Mouse (Mus musculus) embryonic facial prominence, embryonic 14.5 days (tissue): Measurements from ENCODE around the gene Slc12a1. TPM values are rescaled to one million over a fixed set of nuclear protein-coding genes. Genes with fewer than 3 reads are reported as not detected.

Experiments
- ATAC-seq: fragments of 200-750 bp; cut with Nextera tagmentation; 2 replicates; pipeline ENCODE4 v1.8.0; 2017; ENCODE audit warnings: low read depth, moderate number of reproducible peaks, moderate TSS enrichment
- DNase-seq: peaks from one replicate; pipeline ENCODE4 v3.0.0-alpha.2; 2015; ENCODE audit warnings: low spot score
- H3K27ac ChIP-seq: fragments of 300-500 bp; sonication (generic); replicated peaks from 2 replicates; pipeline ENCODE4 v1.5.1; 2014; ENCODE audit warnings: low read depth, mild to moderate bottlenecking, low read length, moderate library complexity
- H3K27me3 ChIP-seq: fragments of 300-500 bp; sonication (generic); replicated peaks from 2 replicates; pipeline ENCODE4 v1.6.1; 2014; ENCODE audit warnings: low read length; ENCODE audit not compliant: control insufficient read depth, insufficient read depth
- H3K36me3 ChIP-seq: fragments of 300-500 bp; sonication (generic); 2 replicates; pipeline ENCODE4 v1.6.1; 2014; ENCODE audit warnings: low read length, mixed read lengths; ENCODE audit not compliant: control insufficient read depth, insufficient read depth
- H3K4me1 ChIP-seq: fragments of 300-500 bp; sonication (generic); 2 replicates; pipeline ENCODE4 v1.6.1; 2014; ENCODE audit warnings: antibody characterized with exemption, low read length; ENCODE audit not compliant: control insufficient read depth, insufficient read depth
- H3K4me2 ChIP-seq: fragments of 300-500 bp; sonication (generic); 2 replicates; pipeline ENCODE4 v1.6.1; 2014; ENCODE audit warnings: low read depth, mild to moderate bottlenecking, low read length, moderate library complexity, mixed read lengths
- H3K4me3 ChIP-seq: fragments of 300-500 bp; sonication (generic); 2 replicates; pipeline ENCODE4 v1.5.1; 2014; ENCODE audit warnings: low read depth, mild to moderate bottlenecking, low read length
- H3K9ac ChIP-seq: fragments of 300-500 bp; sonication (generic); 2 replicates; pipeline ENCODE4 v1.6.1; 2014; ENCODE audit warnings: low read depth, mild to moderate bottlenecking, low read length, moderate library complexity, mixed read lengths
- H3K9me3 ChIP-seq: fragments of 300-500 bp; sonication (generic); 2 replicates; pipeline ENCODE4 v1.6.1; 2016; ENCODE audit warnings: low read length; ENCODE audit not compliant: control insufficient read depth
- WGBS: fragments of 180-500 bp; shearing (Covaris S2); extraction: QIAGEN DNeasy Blood & Tissue Kit; methylation state at CpG from one replicate; pipeline ENCODE4 v1.1.7; 2014; 5-methylcytosine and 5-hydroxymethylcytosine counted together
- polyA plus RNA-seq: library from polyadenylated mRNA; unstranded; fragments of >200 nt; fragmentation: Nextera tagmentation; extraction: Ambion mirVana; gene quantifications from 2 replicates; pipeline ENCODE4 v1.2.1, GENCODE M21; 2014

Slc12a1 gene
- polyA plus RNA-seq, 1 experiment from 2014 or later, result not detected

GRCm38 (mm10) chr2:125245545-125246285 is 93.4 kb downstream of the Slc12a1 start:
- no peaks in the 10 kb centered on the region for H3K9me3 ChIP-seq
- WGBS, result 85% methylated on average over 3 of the region's 3 CpGs
- H3K4me3 ChIP-seq, result no peak overlapping the region
- no peak overlapping the region for H3K4me2 ChIP-seq
- no peak for ATAC-seq
- H3K27ac ChIP-seq, result no peak overlapping the region
- DNase-seq, result no peak
- no peak overlapping the region for H3K9ac ChIP-seq
- peaks cover 16% of the 10 kb centered on the region for H3K36me3 ChIP-seq
- peaks cover 18% of the 10 kb centered on the region for H3K4me1 ChIP-seq
- no peaks in the 10 kb centered on the region for H3K27me3 ChIP-seq

- no peak for DNase-seq
- 17% methylated on average over 9 of the region's 9 CpGs for WGBS
Measured at GRCm38 (mm10) chr2:125246669-125247068, 94.4 kb downstream of the Slc12a1 start.

GRCm38 (mm10) chr2:125247108-125247961 is 95.0 kb downstream of the Slc12a1 start, which contains the start of gene Dut:
Gene Dut, plus strand, starts transcription at chr2:125247190.
- under 1% methylated on average over 21 of the region's 96 CpGs for WGBS
- Histone ChIP-seq H3K4me2 (peak within 1 kb of the TSS; percentile 77), H3K27me3 (no peaks in the 10 kb centered on the region), H3K4me3 (peak within 1 kb of the TSS; percentile 79), H3K9ac (peak within 1 kb of the TSS; percentile 87), H3K4me1 (peaks cover 18% of the 10 kb centered on the region), H3K36me3 (peaks cover 32% of the 10 kb centered on the region), H3K27ac (peak within 1 kb of the TSS; percentile 94), H3K9me3 (no peaks in the 10 kb centered on the region)
- DNase-seq (peak; percentile 98), ATAC-seq (peak; percentile 100)

More at GRCm38 (mm10) chr2:125246669-125247068, 94.4 kb downstream of the Slc12a1 start:
- Histone ChIP-seq H3K4me3 (peak overlapping the region; percentile 79), H3K9ac (peak overlapping the region; percentile 87), H3K4me2 (peak overlapping the region; percentile 77), H3K9me3 (no peaks in the 10 kb centered on the region), H3K27ac (peak overlapping the region; percentile 94), H3K36me3 (peaks cover 25% of the 10 kb centered on the region), H3K27me3 (no peaks in the 10 kb centered on the region), H3K4me1 (peaks cover 18% of the 10 kb centered on the region)
- no peak for ATAC-seq

- peaks cover 18% of the 10 kb centered on the region for H3K4me1 ChIP-seq
- WGBS, result 0% methylated on average over 9 of the region's 9 CpGs
- H3K27me3 ChIP-seq, result no peaks in the 10 kb centered on the region
- peak; percentile 43 for DNase-seq
- no peaks in the 10 kb centered on the region for H3K9me3 ChIP-seq
- ATAC-seq, result no peak; the same call in 1 of the 2 replicates
- H3K9ac ChIP-seq, result peak overlapping the region; percentile 87
- H3K4me2 ChIP-seq, result peak overlapping the region; percentile 77
- H3K36me3 ChIP-seq, result peaks cover 36% of the 10 kb centered on the region
- peak overlapping the region; percentile 94 for H3K27ac ChIP-seq
- peak overlapping the region; percentile 79 for H3K4me3 ChIP-seq
Measured at GRCm38 (mm10) chr2:125247962-125248235, 95.6 kb downstream of the Slc12a1 start.

- H3K27me3 ChIP-seq, result no peaks in the 10 kb centered on the region
- peaks cover 18% of the 10 kb centered on the region for H3K4me1 ChIP-seq
- peaks cover 39% of the 10 kb centered on the region for H3K36me3 ChIP-seq
- no peaks in the 10 kb centered on the region for H3K9me3 ChIP-seq
- ATAC-seq, result no peak
- peak overlapping the region; percentile 79 for H3K4me3 ChIP-seq
- peak overlapping the region; percentile 77 for H3K4me2 ChIP-seq
- H3K27ac ChIP-seq, result peak overlapping the region; percentile 94
- peak overlapping the region; percentile 87 for H3K9ac ChIP-seq
- WGBS, result 3% methylated on average over 8 of the region's 8 CpGs
- no peak for DNase-seq
Measured at GRCm38 (mm10) chr2:125248256-125248655, 96.0 kb downstream of the Slc12a1 start.

- Histone ChIP-seq H3K9me3 (peaks cover 4% of the 10 kb centered on the region; the same call in 1 of the 2 replicates), H3K36me3 (peaks cover 50% of the 10 kb centered on the region), H3K27ac (no peak overlapping the region), H3K4me3 (no peak overlapping the region), H3K9ac (no peak overlapping the region), H3K4me1 (peaks cover 18% of the 10 kb centered on the region), H3K4me2 (peak overlapping the region; percentile 77), H3K27me3 (no peaks in the 10 kb centered on the region)
- ATAC-seq, result no peak
- DNase-seq, result no peak
- 75% methylated on average over 4 of the region's 4 CpGs for WGBS
Measured at GRCm38 (mm10) chr2:125249339-125249738, 97.0 kb downstream of the Slc12a1 start.

- H3K4me2 ChIP-seq, result no peak overlapping the region
- no peak overlapping the region for H3K4me3 ChIP-seq
- DNase-seq, result no peak
- peaks cover 18% of the 10 kb centered on the region for H3K4me1 ChIP-seq
- H3K27ac ChIP-seq, result no peak overlapping the region
- no peak overlapping the region for H3K9ac ChIP-seq
- ATAC-seq, result no peak
- H3K27me3 ChIP-seq, result no peaks in the 10 kb centered on the region
- 89% methylated on average over 4 of the region's 4 CpGs for WGBS
- peaks cover 55% of the 10 kb centered on the region for H3K36me3 ChIP-seq
- H3K9me3 ChIP-seq, result peaks cover 9% of the 10 kb centered on the region; the same call in 1 of the 2 replicates
Measured at GRCm38 (mm10) chr2:125249874-125250273, 97.6 kb downstream of the Slc12a1 start.

- DNase-seq (no peak), ATAC-seq (no peak)
- H3K27me3 ChIP-seq, result no peaks in the 10 kb centered on the region
- H3K36me3 ChIP-seq, result peaks cover 69% of the 10 kb centered on the region
- H3K9ac ChIP-seq, result no peak overlapping the region
- no peak overlapping the region for H3K4me2 ChIP-seq
- no peak overlapping the region for H3K4me3 ChIP-seq
- 0 out of 2 replicates have a peak, but pooled peaks cover 13% of the 10 kb centered on the region for H3K4me1 ChIP-seq
- H3K27ac ChIP-seq, result no peak overlapping the region
- peaks cover 9% of the 10 kb centered on the region; the same call in 1 of the 2 replicates for H3K9me3 ChIP-seq
- WGBS, result 91% methylated on average over 4 of the region's 4 CpGs
Measured at GRCm38 (mm10) chr2:125251781-125252180, 99.5 kb downstream of the Slc12a1 start.
